Mouse (Mus musculus) adrenal gland, adult 18-20 months (tissue): Measurements from ENCODE around the gene Glyctk. TPM values are rescaled to one million over a fixed set of nuclear protein-coding genes. Genes with fewer than 3 reads are reported as not detected.

Experiments used
- DNase-seq, 2 experiments: peaks; one replicate each; pipeline ENCODE4 v3.0.0; 2021 to 2022; ENCODE audit warnings: low spot score in 2 of 2
- total RNA-seq, 2 experiments: library from RNA; stranded (reverse); gene quantifications; 1 replicate in 1 of 2; 2 replicates in 1 of 2; pipeline ENCODE4 v1.2.3; 2021

Glyctk gene
- total RNA-seq, 2 experiments from 2014 or later = 1.9 to 2.7 TPM

- no peak for DNase-seq
Measured at GRCm38 (mm10) chr9:106148541-106149398, 9.2 kb downstream of the Glyctk start.

GRCm38 (mm10) chr9:106147851-106148431 is 10.0 kb downstream of the Glyctk start:
- no peak for DNase-seq

GRCm38 (mm10) chr9:106147281-106147680 is 10.7 kb downstream of the Glyctk start:
- DNase-seq = no peak

GRCm38 (mm10) chr9:106145582-106145981 is 12.4 kb downstream of the Glyctk start:
- no peak for DNase-seq

- no peak for DNase-seq
Measured at GRCm38 (mm10) chr9:106144176-106144575, 13.8 kb downstream of the Glyctk start.

GRCm38 (mm10) chr9:106141955-106142354 is 16.0 kb downstream of the Glyctk start:
- no peak for DNase-seq

- DNase-seq = no peak
Measured at GRCm38 (mm10) chr9:106139763-106140162, 18.2 kb downstream of the Glyctk start.

- DNase-seq = no peak
Measured at GRCm38 (mm10) chr9:106137671-106138216, 20.2 kb downstream of the Glyctk start.

GRCm38 (mm10) chr9:106130250-106130649 is 27.7 kb downstream of the Glyctk start:
- DNase-seq = no peak

GRCm38 (mm10) chr9:106129072-106129471 is 28.9 kb downstream of the Glyctk start:
- DNase-seq = no peak

GRCm38 (mm10) chr9:106126786-106127251 is 31.1 kb downstream of the Glyctk start:
- no peak for DNase-seq

GRCm38 (mm10) chr9:106123599-106123998 is 34.3 kb downstream of the Glyctk start:
- peak in 1 of 2 experiments; percentile 25 for DNase-seq

- DNase-seq = no peak
Measured at GRCm38 (mm10) chr9:106119075-106119474, 38.9 kb downstream of the Glyctk start.

GRCm38 (mm10) chr9:106115801-106116424 is 42.0 kb downstream of the Glyctk start:
- DNase-seq = no peak

GRCm38 (mm10) chr9:106112770-106113423 is 45.0 kb downstream of the Glyctk start:
- DNase-seq = peak; percentile 71 to 74

- DNase-seq = no peak
Measured at GRCm38 (mm10) chr9:106106241-106106640, 51.7 kb downstream of the Glyctk start.

GRCm38 (mm10) chr9:106104401-106104800 is 53.5 kb downstream of the Glyctk start:
- DNase-seq = no peak
